Mouse (Mus musculus) kidney, adult 9 months (tissue): ENCODE measurements around the gene Mrpl45.
A peak's percentile ranks its signal among the peaks of the same experiment; 100 is the strongest.

Experiments used
- DNase-seq: peaks from one replicate; pipeline ENCODE4 v3.0.0; 2022

The Mrpl45 gene

DNA sequence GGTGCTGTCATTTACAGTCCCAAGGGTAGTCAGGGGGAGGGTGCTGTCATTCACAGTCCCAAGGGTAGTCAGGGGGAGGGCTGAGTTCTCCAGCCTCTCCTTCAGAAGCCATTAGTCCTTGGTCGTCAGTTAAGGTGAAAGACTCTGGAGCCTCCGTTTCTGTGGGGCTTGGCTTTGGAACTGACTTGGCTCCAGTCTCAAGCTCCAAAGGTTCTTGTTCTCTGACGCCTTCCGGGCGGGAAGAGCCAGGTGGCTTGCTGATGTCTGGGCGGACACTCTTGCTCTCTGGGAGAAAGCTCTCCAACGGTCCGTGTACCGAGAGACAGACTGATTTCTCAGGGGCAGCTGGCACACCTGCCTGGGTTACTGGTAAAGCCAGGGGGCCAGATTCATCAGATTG lies 18.9 kb downstream of the Mrpl45 start:
- DNase-seq, result peak; percentile 51

DNA sequence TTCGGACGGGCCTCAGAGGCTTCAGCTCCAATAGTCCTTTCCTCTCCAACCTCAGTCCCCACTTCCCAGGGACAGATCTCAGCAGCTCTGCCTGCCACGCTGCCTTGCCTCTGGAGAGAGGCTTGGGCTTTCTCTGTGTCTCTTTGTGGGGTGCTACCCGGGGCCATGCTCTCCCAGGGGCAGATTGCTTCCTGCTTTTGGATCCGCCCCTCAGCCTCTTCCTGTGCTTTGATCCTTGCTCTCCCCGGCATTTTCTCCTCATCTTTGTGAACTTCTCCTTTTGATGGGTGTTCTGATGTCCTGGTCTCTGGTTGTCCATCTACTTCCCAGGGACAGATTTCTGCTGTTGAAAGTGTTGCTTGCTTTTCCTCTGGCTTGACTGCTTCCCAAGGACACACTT lies 20.7 kb downstream of the Mrpl45 start:
- DNase-seq, result no peak

DNA sequence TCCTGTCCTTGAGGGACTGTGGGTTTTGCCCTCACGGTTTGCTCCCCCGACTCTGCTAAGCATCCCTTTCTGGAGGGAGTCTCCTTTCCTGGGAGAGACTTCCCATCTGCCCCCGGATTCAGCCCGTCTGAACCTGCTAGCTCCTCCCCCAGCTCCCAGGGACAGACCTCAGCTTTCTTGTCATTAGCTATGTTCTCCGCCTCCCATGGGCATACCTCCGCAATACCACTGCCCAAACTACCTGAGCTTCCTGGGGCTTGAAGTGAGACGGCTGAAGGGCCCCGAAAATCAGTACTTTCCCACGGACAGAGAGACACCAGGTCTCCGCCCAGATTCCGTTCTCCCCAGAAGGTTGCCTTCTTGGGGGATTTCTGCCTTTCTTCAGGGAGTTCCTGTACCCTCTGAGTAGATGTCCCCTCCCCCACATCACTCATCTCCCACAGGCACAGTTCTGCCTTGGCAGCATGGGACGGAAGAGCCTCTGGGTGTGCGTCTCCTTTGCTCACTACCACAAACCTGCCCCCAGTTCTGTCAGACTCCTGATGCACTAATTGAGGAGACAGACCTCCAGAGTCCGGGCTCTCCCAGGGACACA lies 21.3 kb downstream of the Mrpl45 start:
- no peak for DNase-seq

DNA sequence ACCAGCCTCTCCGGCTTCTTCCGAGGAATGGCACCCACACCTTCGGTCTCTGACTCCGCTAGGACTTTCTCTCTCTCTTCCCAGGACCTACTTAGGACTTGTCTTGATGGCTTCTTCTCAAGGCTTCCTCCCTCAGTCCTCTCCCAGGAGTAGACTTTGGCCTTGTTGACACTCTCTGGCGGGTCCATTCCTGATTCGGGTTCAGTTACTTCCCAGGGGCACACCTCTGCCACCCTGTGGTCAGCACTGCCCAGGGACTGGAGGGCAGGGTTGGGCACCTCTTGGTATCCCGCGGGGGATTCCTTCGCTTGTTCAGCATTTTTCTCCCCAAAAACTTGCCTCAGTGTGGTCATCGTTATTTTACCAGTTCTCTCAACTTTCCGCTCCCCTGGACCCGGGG lies 21.8 kb downstream of the Mrpl45 start:
- peak; percentile 73 for DNase-seq

DNA sequence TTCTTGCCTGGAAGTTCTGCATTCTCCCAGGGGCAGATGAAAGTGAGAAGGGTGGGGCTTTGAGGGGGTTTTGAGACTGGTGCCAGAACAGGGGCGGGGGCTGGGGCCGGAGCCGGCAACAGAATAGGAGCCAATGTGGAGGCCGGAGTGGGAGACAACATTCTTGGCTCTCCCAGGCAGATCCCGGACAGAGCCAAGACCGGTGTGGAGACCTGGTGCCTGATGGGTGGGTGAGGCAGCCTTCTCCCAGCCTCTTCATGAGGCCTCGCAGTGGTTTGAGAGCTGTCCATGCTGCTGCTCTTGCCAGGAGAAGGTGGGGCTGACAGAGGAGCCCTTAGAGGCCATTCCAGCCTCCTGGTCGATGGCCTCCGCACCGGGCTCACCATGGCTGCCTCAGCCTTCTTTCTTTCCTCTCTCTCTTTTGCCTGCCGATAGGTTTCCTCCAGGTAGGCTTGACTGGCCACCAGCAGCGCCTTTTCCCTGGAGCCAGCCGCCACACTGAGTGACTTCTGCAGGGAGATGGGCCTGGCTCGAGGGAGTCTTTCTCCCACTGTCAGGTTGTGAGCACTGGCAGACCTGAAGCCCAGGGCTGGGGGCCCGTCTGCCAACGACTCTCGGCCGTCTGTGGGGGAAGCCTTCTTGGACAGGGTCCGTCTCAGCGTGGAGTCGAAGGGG lies 22.9 kb downstream of the Mrpl45 start:
- DNase-seq, result no peak

DNA sequence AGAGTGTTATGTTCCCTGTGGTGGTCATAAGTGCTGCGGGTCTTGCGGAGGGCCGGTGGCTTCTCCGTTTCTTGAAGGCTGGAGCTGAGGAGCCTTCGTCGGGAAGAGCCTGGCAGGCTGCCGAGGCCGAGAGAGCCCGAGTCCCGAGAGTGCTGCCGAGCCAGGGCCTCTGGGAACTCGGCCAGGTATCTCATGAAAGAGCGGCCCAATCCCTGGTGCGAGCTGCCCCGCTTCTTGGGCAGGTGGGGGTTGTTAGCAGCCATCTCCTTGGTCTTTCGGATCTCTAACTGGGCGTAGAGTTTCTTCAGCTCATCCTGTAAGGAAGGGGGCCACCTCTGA lies 23.4 kb downstream of the Mrpl45 start:
- peak; percentile 79 for DNase-seq

DNA sequence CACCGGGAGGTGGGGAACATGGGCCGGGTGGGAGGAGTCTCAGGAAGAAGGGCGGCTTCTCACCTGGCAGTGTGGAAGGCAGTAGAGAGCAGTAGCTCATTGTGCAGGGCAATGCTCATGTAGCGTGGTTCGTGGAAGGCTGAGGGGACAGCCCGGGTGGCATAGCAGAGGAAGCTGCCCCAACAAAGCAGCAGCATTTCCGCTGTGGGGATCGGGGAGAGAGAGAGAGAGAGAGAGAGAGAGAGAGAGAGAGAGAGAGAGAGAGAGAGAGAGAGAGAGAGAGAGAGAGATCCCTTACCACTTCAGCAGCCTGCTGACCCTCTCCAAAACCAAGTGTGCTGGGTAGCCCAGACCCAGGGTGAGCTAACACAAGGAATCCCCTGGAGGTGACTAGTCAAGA lies 27.7 kb downstream of the Mrpl45 start:
- no peak for DNase-seq

DNA sequence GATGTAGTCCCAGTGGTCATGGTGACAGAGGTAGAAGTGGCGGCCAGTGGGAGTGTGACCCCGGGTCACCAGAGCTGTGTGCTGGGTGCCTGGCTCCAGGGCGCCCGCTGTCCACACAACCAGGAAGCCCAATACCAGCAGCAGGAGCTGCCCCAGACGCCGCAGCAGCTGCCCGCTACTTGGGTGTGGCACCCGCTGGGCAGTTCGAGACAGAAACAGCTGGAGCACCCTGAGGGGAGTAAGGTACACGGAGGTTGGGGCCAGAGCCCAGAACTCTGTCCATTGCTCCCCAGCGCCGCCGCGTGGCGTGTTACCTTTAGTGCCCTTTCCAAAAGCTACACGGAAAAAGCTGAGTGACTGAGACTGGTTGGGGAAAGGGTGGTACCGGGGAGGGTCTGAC lies 28.1 kb downstream of the Mrpl45 start:
- peak; percentile 57 for DNase-seq

DNA sequence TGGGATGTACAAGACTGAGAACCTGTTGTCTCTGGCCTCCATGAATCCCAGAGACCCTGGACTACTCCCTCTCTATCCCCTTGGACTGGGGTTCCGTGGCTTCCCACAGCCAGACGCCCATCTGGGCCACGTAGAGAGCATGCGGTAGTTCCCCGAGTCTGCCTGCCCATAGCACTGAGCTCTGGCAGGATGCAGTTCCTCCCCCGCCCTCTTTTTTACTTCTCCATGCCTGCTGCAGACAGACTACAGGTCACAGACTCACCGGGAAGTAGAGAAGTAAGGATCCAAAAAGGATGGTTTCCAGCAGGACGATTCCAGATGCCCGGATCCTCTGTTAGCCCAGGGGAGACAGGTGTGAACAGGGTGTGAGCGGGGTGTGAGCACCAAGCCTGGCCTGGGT lies 29.9 kb downstream of the Mrpl45 start:
- DNase-seq, result no peak

DNA sequence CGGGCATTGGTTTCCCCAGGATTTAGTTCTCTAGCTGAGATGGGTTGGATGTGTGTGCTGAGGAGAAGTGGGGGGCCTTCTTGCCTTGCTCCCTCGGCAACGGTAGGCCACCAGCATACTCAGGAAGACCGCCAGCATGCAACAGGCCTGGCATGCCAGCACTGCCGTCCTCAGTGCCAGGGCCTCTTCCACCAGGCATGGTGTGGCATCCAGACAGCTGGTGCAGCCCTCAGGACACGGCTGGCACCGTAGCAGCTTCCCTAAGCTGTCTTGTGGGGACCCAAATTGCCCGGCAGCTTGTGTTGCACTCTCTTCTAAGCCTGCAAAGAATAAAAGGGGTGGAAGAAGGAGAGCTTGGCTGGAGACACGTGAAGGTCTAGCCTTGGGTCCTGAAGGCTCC lies 30.9 kb downstream of the Mrpl45 start:
- DNase-seq, result no peak

DNA sequence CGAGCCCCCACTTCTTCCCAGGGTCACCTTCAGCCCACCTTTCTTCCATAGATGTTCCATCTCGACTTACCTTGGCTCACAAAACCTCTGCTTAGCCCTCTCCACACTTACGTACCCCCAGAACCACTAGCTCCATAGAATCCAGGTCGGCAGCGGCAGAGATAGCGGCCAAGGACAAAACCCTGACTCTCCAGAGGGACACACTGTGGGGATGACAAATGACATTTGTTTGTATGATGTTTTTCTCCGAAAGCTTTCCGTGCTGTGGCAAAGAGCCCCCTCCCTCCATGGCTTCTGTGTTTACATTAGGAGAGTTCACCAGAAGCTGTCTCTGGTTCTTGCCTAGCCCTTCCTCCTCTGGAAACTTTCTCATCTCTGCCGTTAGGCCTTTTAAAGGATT lies 31.8 kb downstream of the Mrpl45 start:
- DNase-seq, result no peak

DNA sequence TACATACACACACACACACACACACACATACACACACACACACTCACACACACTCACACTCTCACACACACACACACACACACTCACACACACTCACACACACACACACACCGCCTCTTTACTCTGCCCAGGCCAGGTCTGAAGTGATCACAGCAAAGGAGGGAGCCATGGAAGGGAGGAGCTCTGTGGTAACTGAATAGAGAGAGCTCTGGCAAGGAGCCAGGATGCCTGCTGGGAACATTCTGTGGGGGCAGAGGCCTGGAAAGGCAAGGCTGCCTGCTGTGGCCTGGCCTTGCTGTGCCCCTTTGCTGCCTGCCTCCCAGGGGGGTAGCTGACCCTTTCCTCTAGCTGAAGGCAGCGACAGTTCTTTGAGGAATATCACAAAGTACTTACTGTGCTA lies 34.5 kb downstream of the Mrpl45 start:
- DNase-seq, result peak; percentile 89

DNA sequence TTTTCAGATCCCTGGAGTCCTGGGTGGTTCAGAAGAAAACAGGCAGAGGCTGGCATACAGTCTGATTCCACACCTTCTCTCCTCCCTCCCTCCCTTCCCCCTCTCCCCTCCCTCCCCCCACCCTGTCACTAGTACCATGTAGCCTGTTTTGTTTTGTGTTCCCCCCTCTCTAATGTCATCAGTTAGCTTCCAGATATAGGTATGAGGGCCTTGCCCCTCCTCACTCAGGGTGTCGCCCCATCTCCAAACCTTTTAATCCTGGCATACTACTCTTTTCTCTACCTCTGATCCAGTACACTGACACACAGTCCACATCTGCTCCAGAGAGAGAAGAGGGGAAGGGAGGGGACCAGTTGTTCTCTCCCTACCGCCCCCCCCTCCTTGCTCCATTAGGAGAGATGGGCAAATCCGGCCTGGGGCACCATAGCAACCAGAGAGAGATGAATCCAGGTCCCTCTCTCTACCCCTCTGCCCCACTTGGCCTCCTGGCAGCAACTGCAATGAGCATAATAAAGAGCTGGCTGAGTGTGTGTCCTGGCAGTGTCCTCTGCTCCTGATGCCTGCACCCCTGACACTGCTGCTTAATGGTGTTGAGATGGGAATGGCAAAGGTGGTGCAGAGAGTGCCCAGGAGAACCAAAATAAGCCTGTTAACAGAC lies 36.6 kb downstream of the Mrpl45 start, which contains the start of gene Gpr179:
Gpr179 (minus strand) TSS at position 51 of the 658 bp plus-strand sequence.
- DNase-seq, result no peak

DNA sequence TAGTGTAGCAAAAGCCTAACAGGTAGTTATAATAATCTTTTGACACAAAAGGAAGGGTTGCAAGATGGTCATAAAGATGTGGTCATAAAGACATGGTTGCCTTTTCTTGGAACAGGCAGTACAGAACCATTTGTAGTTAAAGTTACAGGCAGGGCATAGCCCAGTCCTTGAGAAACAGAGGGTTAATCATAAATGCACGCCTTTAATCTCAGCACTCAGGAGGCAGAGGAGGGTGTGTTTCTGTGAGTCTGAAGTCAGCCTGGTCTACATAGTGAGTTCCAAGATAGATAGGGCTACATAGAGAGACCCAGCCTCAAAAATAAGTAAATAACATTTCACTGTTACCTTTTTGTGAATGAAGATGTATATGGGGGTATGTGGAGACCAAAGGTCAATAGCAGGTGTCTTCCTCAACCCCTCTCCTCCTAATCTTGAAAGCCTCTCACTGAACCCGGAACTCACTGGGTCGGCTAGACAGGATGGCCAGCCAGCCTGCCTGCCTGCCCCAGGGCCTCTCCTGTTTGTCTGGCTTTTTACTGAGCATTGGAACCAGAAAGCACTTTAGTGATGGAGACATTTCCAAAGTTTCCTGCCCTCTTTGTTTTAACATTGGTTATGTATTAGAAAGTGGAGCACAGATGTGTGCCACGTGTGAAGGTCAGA lies 37.5 kb downstream of the Mrpl45 start:
- DNase-seq, result no peak

DNA sequence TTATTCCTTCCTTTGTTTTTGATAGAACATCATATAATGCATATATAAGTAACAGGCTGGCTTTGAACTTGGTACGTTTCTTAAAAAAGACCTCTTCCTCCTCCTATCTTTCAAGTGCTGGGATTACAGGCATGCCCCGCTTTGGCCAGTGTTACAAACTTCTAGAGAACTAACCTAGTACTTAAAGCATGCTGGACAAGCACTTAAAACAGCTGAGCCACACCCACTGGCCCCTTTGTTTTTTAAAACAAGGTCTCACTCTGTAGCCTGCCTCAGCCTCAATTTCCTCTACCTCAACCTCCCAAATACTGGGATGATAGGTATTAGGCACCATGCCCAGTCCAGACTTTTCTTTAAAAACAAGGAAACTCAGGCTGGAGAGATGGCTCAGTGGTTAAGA lies 39.1 kb downstream of the Mrpl45 start:
- DNase-seq, result no peak

DNA sequence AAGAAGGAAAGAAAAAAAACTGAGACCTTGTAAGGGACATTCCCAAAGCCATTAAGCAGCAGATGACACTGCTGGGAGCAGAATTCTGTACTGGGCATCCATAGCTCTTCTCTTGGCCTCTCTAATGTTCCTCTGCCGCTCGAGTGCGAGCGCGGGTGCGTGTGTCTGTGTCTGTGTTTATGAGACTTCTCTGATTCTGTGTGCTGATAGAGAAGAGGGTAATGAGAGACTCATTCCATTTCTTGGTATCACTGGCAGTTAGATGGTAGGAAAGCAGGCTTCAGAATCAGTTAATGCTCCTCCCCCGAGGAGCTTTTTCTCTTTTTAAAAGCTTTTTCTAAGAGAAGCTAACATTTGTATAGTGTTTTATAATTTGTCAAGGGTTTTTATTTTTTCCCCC lies 39.7 kb downstream of the Mrpl45 start:
- no peak for DNase-seq

DNA sequence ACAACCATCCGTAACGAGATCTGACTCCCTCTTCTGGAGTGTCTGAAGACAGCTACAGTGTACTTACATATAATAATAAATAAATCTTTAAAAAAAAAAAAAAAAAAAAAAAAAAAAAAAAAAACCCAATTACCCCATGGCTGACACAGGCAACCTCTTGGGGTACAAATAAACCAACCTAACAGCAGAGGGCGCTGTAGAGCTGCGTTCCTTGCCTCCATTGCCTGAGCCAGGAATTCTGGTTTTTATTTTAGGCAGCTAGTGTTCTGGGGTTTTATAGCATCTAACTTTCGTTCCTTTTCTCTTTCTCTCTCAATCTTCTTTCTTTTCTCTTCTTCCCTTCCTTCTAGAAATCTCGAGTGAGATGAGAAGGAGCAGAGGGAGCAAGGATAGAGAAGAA lies 42.1 kb downstream of the Mrpl45 start:
- peak; percentile 87 for DNase-seq

DNA sequence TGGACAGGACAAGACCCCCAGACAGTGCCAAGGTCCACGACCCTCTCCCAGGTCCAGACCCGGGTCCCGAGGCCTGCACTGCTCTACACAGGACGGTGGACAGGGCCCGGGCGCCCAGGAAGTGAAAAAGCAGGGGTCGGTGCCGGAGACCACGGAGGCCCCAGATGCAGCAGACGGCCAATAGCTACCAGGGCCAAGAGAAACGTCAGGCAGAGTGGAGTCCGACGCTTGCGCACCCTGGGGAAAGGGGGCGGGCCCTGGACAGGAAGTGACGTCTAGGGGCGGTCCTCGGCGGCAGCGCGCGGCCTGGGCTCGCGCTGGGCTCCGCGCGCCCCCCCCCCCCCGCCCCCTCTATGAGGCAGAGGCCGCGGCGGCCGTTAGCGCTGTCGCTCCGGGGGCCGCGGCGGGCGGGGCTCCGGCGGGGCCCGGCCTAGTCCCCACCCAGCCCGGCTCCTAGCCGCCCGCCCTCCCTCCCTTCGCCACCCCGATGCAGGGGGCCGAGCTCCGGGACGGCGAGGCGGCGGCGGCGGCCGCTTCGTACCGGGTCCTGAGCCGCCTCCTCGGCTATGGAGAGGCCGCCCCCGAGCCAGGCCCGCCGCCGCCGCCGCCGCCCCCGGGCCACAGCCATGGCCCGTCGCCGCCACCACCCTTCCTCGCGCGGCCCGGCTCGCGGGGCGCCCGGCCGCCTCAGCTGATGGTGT lies 46.6 kb downstream of the Mrpl45 start, which contains the start of gene Socs7:
Socs7 (plus strand) TSS at position 604 of the 701 bp plus-strand sequence.
- peak; percentile 95 for DNase-seq

DNA sequence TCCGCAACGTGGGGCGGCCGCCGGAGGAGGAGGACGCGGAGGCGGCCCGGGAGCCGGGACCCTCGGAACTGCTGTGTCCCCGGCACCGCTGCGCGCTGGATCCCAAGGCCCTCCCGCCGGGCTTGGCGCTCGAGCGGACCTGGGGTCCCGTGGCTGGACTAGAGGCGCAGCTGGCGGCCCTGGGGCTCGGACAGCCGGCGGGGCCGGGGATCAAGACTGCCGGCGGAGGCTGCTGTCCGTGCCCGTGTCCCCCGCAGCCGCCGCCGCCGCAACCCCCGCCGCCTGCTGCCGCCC lies 47.1 kb downstream of the Mrpl45 start:
- DNase-seq, result peak; percentile 31

DNA sequence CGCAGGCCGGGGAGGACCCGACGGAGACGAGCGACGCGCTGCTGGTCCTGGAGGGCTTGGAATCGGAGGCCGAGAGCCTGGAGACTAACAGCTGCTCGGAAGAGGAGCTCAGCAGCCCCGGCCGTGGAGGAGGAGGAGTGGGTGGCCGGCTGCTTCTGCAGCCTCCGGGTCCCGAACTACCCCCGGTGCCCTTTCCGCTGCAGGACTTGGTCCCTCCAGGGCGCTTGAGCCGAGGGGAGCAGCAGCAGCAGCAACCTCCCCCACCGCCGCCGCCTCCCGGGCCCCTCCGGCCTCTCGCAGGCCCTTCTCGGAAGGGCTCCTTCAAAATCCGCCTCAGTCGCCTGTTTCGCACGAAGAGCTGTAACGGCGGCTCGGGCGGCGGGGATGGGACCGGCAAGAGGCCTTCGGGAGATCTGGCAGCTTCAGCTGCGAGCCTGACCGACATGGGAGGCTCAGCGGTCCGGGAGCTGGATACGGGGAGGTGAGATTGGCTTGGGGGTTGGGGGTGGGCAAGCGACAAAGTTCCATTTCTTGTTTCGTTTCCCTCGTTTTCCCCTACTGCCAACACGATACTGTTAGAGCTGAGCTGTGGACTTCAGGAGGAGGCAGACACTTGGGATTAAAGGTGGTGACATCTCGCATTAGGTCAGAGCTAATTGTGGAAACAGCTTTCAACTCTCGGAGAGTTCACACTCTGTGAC lies 47.6 kb downstream of the Mrpl45 start:
- peak; percentile 26 for DNase-seq

DNA sequence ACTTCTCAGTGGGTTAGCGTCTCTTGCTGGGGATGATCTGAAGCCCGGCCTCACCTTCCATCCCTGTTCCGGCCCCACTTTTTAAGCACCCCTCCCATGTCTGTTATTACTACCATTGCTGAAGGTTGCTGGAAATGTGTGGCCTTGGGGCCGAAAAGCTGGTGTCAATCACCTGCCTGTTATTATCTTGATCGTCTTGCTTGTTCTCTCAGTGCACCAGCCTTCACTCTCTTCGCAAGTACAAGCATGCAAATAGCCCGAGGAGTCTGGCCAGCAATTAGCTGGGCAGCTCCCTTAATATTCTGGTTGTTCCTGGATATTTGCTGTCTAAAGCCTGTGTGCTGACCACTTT lies 48.1 kb downstream of the Mrpl45 start:
- no peak for DNase-seq

DNA sequence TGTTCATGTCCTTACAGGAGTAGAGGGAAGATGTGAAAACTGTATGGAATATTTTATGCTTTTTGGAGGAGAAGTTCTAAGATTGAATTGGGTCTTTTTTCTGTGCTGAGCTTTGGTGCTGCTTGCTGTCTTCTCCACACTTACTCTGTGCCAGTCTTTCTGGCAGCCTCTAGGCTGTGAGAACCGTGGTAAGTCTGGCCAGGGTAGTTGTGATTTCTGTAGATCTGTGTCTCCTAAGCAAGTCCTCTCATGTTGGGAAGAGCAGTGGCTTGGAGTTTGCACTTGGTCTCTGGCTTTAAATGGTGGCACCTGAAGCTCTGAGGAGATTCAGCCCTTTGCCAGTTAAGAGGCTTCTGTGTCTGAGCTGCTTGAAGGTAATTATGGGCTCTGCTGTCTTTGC lies 50.0 kb downstream of the Mrpl45 start:
- DNase-seq, result no peak

DNA sequence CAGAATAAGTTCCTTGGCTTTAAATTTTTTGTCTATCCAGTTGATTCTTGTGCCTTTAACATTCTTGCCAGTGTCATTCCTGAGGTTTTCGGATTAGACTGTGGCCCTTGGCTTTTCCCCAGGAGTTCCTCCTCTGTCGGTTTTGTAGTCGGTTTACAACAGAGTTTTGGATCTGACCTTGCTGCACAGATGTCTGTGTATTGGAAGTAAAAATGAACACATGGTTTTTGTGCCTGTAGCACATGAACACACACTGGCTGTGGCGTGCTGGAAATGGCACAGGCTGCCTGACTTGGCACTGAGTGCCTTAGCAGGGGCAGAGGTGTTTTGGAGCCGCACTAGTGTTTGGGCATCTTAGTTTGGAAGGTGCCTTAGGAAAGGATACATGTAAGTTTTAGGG lies 53.0 kb downstream of the Mrpl45 start:
- DNase-seq, result peak; percentile 39
